Mouse (Mus musculus): ENCODE measurements around the gene Pml. TPM values are rescaled to one million over a fixed set of nuclear protein-coding genes. Genes with fewer than 3 reads are reported as not detected.

Gene Pml
- polyA plus RNA-seq, 2 experiments from 2014 or later = 33.7 to 49.3 TPM

Other genes starting within 250 kb of the Pml start
- gene Cyp11a1, start 243.4 kb downstream of the Pml start, polyA plus RNA-seq (2017; shearing (Covaris generic)) = not detected
- gene Stra6, start 186.0 kb downstream of the Pml start, polyA plus RNA-seq (2017; shearing (Covaris generic)) = 1 to 10 TPM; 3.1 to 3.8 TPM
- gene Ccdc33, start 131.0 kb downstream of the Pml start, polyA plus RNA-seq (2017; shearing (Covaris generic)) = not detected
- gene Islr, start 45.5 kb downstream of the Pml start, polyA plus RNA-seq (2017; shearing (Covaris generic)) = under 1 TPM in 1 of 2 experiments, not detected in 1; 0.32 TPM
- gene Islr2, start 45.5 kb downstream of the Pml start, polyA plus RNA-seq (2017; shearing (Covaris generic)) = not detected
- gene Stoml1, start 3.4 kb upstream of the Pml start, polyA plus RNA-seq (2017; shearing (Covaris generic)) = 10 to 100 TPM; 21.1 to 23.9 TPM
- not detected for gene Loxl1, start 63.4 kb upstream of the Pml start, polyA plus RNA-seq (2017; shearing (Covaris generic))
- not detected for gene Tbc1d21, start 120.7 kb upstream of the Pml start, polyA plus RNA-seq (2017; shearing (Covaris generic))
- not detected for gene Insyn1, start 238.8 kb upstream of the Pml start, polyA plus RNA-seq (2017; shearing (Covaris generic))

Data from activated CD4-positive, CD25-positive, alpha-beta regulatory T cell, adult 4 months (primary cell).